Mouse (Mus musculus): Measurements from ENCODE around the gene Pgap3. TPM values are rescaled to one million over a fixed set of nuclear protein-coding genes. Genes with fewer than 3 reads are reported as not detected.
A peak's percentile ranks its signal among the peaks of the same experiment; 100 is the strongest.

The Pgap3 gene
- polyA plus RNA-seq, 1 experiment from 2014 or later, result 5.6 TPM

DNA sequence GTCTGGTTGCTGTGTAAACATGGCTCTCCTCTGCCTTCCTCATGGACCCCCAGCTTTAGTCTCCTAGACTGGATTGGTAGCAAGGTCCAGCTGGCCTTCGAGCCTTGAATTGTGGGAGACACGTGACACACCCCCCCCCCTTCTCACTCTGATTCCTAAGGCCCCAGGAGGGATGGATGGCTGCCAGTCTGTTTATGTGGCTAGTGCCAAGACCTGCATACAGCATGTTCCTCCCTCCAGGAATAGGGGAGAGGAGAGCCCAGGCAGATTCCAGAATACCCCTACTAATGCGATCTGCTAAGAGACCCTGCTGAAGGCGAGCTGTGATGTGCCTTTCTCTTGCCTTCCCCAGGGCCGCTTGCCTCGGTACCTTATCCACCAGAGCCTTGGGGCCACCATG is 20.2 kb downstream of the Pgap3 start:
- 85% methylated on average over 6 of the region's 6 CpGs for whole genome bisulfite sequencing
- no peak overlapping the region for H3K4me2 ChIP-seq
- H3K27ac ChIP-seq (ENCODE audit: low read depth, low read length), result no peak overlapping the region
- ATAC-seq (ENCODE audit: low FRiP score), result no peak
- peaks cover 4% of the 10 kb centered on the region; the same call in 1 of the 2 replicates for H3K27me3 ChIP-seq (ENCODE audit: control insufficient read depth, insufficient read depth, low read length)
- peak; percentile 70 for DNase-seq (ENCODE audit: low spot score, missing footprints)
- H3K4me1 ChIP-seq (ENCODE audit: control insufficient read depth, insufficient read depth, low read length), result no peaks in the 10 kb centered on the region
- H3K36me3 ChIP-seq (ENCODE audit: control insufficient read depth, insufficient read depth, low read length), result peaks cover 27% of the 10 kb centered on the region
- H3K4me3 ChIP-seq (ENCODE audit: low read depth, low read length), result no peak overlapping the region
- no peaks in the 10 kb centered on the region for H3K9me3 ChIP-seq (ENCODE audit: control insufficient read depth, low read length)
- no peak overlapping the region for H3K9ac ChIP-seq (ENCODE audit: low read length)

DNA sequence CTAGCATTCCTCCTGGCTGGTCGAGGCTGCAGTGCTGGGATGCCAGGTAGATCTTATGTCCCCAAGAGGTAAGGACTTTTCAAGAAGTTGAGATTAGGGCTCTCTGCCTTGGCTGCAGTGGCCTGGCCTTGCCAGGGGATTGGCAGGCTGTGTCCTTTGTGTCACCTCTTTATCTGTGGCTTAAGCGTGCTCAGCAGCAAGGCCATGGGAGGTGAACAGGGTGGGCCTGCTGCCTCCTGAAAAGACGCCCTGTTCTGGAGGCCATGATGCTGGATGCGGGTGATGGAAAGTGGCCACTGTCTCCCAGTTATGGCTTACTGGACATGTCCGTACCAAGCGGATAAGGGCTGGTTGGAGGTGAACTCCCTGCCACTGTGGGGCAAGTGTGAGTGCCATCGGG is 20.9 kb downstream of the Pgap3 start:
- Histone ChIP-seq H3K4me2 (no peak overlapping the region), H3K9ac (ENCODE audit: low read length) (no peak overlapping the region), H3K4me3 (ENCODE audit: low read depth, low read length) (no peak overlapping the region), H3K27me3 (ENCODE audit: control insufficient read depth, insufficient read depth, low read length) (no peaks in the 10 kb centered on the region; the same call in 1 of the 2 replicates), H3K27ac (ENCODE audit: low read depth, low read length) (no peak overlapping the region), H3K36me3 (ENCODE audit: control insufficient read depth, insufficient read depth, low read length) (peaks cover 27% of the 10 kb centered on the region), H3K4me1 (ENCODE audit: control insufficient read depth, insufficient read depth, low read length) (no peaks in the 10 kb centered on the region), H3K9me3 (ENCODE audit: control insufficient read depth, low read length) (no peaks in the 10 kb centered on the region)
- WGBS, result 87% methylated on average over 7 of the region's 7 CpGs
- ATAC-seq (ENCODE audit: low FRiP score), result no peak
- peak; percentile 49 for DNase-seq (ENCODE audit: low spot score, missing footprints)

DNA sequence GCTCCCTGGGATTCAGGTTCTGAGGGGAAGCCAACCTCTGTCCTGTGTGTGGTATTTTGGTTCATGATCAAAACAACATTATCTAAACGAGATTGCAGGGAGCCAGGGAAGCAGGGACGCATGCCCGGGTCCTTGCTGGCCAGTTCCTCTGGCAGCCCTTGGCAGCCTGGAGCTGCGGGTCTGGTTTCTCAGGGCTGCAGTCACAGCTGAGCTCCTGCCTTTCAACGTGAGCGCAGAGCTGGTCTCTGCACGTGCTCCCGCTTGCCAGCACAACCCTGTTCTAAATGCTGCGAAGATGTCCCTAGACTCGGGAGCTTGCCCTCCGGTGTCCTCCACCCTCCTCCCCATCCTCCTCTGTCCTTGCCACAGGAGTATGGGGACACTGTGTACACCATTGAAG is 22.5 kb downstream of the Pgap3 start:
- H3K4me1 ChIP-seq (ENCODE audit: control insufficient read depth, insufficient read depth, low read length), result peaks cover under 1% of the 10 kb centered on the region
- H3K9me3 ChIP-seq (ENCODE audit: control insufficient read depth, low read length), result no peaks in the 10 kb centered on the region
- H3K27ac ChIP-seq (ENCODE audit: low read depth, low read length), result no peak overlapping the region
- no peaks in the 10 kb centered on the region for H3K27me3 ChIP-seq (ENCODE audit: control insufficient read depth, insufficient read depth, low read length)
- peaks cover 27% of the 10 kb centered on the region for H3K36me3 ChIP-seq (ENCODE audit: control insufficient read depth, insufficient read depth, low read length)
- H3K9ac ChIP-seq (ENCODE audit: low read length), result no peak overlapping the region
- no peak overlapping the region for H3K4me2 ChIP-seq
- no peak overlapping the region for H3K4me3 ChIP-seq (ENCODE audit: low read depth, low read length)
- no peak for ATAC-seq (ENCODE audit: low FRiP score)
- 85% methylated on average over 11 of the region's 11 CpGs for WGBS
- peak; percentile 10 for DNase-seq (ENCODE audit: low spot score, missing footprints)

DNA sequence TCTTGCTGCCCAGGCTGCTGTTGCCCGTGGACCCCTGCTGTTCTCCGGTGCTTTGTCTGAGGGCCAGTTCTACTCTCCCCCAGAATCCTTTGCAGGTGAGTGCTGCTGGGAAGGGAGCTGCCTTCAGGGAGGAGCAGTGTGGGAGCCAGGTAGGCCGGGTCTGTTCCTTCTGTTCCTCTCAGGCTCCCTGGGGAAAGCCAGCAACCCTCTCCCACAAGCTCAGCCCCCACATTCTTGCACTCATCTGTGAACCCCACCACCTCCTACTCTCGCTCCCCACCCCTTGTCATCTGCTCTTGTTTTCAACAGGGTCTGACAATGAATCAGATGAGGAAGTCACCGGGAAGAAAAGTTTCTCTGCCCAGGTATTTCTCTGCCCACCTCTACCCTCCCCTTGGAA is 23.5 kb downstream of the Pgap3 start:
- DNase-seq (ENCODE audit: low spot score, missing footprints) (peak; percentile 35), ATAC-seq (ENCODE audit: low FRiP score) (no peak)
- no peaks in the 10 kb centered on the region for H3K27me3 ChIP-seq (ENCODE audit: control insufficient read depth, insufficient read depth, low read length)
- peaks cover 27% of the 10 kb centered on the region for H3K36me3 ChIP-seq (ENCODE audit: control insufficient read depth, insufficient read depth, low read length)
- WGBS, result 71% methylated on average over 5 of the region's 5 CpGs
- no peaks in the 10 kb centered on the region for H3K9me3 ChIP-seq (ENCODE audit: control insufficient read depth, low read length)
- H3K9ac ChIP-seq (ENCODE audit: low read length), result no peak overlapping the region
- no peak overlapping the region for H3K27ac ChIP-seq (ENCODE audit: low read depth, low read length)
- peaks cover 9% of the 10 kb centered on the region for H3K4me1 ChIP-seq (ENCODE audit: control insufficient read depth, insufficient read depth, low read length)
- H3K4me2 ChIP-seq, result no peak overlapping the region
- H3K4me3 ChIP-seq (ENCODE audit: low read depth, low read length), result no peak overlapping the region

DNA sequence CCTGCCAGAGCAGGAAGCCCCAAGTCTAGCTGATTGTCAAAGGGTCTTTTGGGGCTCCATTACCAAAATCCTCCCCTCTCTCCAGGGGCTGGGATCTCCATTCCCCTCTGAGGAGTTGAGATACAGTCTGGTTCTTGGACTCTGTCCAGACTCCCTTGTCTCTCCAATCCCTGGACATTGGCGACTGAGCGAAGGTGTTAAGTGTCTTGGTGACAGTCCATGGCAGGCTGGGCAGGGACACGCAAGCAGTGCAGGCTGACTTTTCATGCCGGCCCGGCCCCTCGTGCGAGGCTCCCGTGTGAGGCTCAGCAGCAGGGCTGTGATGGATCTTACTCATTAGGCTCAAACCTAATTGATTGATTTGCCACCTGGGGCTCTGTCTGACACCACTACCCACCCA is 26.0 kb downstream of the Pgap3 start:
- Histone ChIP-seq H3K4me1 (ENCODE audit: control insufficient read depth, insufficient read depth, low read length) (peaks cover 21% of the 10 kb centered on the region), H3K27me3 (ENCODE audit: control insufficient read depth, insufficient read depth, low read length) (no peaks in the 10 kb centered on the region), H3K9me3 (ENCODE audit: control insufficient read depth, low read length) (no peaks in the 10 kb centered on the region), H3K27ac (ENCODE audit: low read depth, low read length) (no peak overlapping the region), H3K4me2 (no peak overlapping the region), H3K36me3 (ENCODE audit: control insufficient read depth, insufficient read depth, low read length) (peaks cover 19% of the 10 kb centered on the region), H3K9ac (ENCODE audit: low read length) (no peak overlapping the region), H3K4me3 (ENCODE audit: low read depth, low read length) (no peak overlapping the region)
- 85% methylated on average over 8 of the region's 8 CpGs for WGBS
- peak; percentile 44 for DNase-seq (ENCODE audit: low spot score, missing footprints)
- no peak for ATAC-seq (ENCODE audit: low FRiP score)

DNA sequence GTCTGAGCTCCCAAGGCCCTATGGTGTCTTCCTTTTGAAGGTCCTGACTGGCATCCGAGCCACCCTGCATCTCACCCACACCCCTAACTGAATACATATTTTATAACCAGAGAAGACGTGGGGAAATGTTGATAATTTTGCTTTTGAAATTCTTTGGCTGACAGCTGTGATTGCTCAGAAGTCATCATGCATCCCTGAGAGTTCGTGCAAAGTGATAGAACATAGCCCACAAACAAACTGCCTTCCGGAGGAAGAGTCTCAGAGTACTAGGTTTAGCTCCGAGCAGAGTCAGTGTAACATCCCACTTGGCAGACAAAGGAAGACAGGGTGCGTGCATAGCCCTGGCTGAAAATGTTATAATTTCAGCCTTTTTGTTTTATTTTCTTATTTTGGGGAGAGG is 27.0 kb downstream of the Pgap3 start:
- no peaks in the 10 kb centered on the region for H3K9me3 ChIP-seq (ENCODE audit: control insufficient read depth, low read length)
- no peak overlapping the region for H3K27ac ChIP-seq (ENCODE audit: low read depth, low read length)
- ATAC-seq (ENCODE audit: low FRiP score) (no peak), DNase-seq (ENCODE audit: low spot score, missing footprints) (peak; percentile 47)
- no peaks in the 10 kb centered on the region for H3K27me3 ChIP-seq (ENCODE audit: control insufficient read depth, insufficient read depth, low read length)
- peaks cover 16% of the 10 kb centered on the region for H3K36me3 ChIP-seq (ENCODE audit: control insufficient read depth, insufficient read depth, low read length)
- H3K9ac ChIP-seq (ENCODE audit: low read length), result no peak overlapping the region
- peaks cover 21% of the 10 kb centered on the region for H3K4me1 ChIP-seq (ENCODE audit: control insufficient read depth, insufficient read depth, low read length)
- WGBS, result 89% methylated on average over 6 of the region's 6 CpGs
- no peak overlapping the region for H3K4me3 ChIP-seq (ENCODE audit: low read depth, low read length)
- H3K4me2 ChIP-seq, result no peak overlapping the region

DNA sequence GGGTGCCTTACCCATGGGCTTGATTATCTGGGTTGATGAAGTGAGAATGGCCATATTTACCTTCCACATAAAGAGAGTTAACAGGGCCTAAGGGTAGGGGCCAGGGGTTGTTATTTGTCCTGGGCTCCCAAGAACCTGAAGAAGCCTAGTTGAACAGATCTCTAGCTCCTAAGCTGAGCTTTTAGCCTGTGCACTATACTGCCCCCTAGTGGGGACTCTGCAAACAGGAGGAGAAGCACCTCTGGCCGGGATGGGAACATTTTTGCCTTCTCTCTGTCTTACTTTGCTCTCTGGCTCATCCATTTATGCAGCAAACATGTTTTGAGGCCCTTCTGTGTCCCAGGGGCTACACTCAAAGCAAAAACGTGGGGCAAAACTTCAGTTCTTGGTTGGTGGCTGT is 27.9 kb downstream of the Pgap3 start:
- Histone ChIP-seq H3K4me1 (ENCODE audit: control insufficient read depth, insufficient read depth, low read length) (peaks cover 21% of the 10 kb centered on the region), H3K4me3 (ENCODE audit: low read depth, low read length) (peak overlapping the region; percentile 19), H3K9ac (ENCODE audit: low read length) (peak overlapping the region; percentile 54), H3K27me3 (ENCODE audit: control insufficient read depth, insufficient read depth, low read length) (no peaks in the 10 kb centered on the region), H3K27ac (ENCODE audit: low read depth, low read length) (peak overlapping the region; percentile 74), H3K4me2 (peak overlapping the region; percentile 44), H3K36me3 (ENCODE audit: control insufficient read depth, insufficient read depth, low read length) (peaks cover 8% of the 10 kb centered on the region; the same call in 1 of the 2 replicates), H3K9me3 (ENCODE audit: control insufficient read depth, low read length) (no peaks in the 10 kb centered on the region)
- peak; percentile 8; the same call in 1 of the 2 replicates for ATAC-seq (ENCODE audit: low FRiP score)
- 4% methylated on average over 2 of the region's 2 CpGs for WGBS
- DNase-seq (ENCODE audit: low spot score, missing footprints), result peak; percentile 96

DNA sequence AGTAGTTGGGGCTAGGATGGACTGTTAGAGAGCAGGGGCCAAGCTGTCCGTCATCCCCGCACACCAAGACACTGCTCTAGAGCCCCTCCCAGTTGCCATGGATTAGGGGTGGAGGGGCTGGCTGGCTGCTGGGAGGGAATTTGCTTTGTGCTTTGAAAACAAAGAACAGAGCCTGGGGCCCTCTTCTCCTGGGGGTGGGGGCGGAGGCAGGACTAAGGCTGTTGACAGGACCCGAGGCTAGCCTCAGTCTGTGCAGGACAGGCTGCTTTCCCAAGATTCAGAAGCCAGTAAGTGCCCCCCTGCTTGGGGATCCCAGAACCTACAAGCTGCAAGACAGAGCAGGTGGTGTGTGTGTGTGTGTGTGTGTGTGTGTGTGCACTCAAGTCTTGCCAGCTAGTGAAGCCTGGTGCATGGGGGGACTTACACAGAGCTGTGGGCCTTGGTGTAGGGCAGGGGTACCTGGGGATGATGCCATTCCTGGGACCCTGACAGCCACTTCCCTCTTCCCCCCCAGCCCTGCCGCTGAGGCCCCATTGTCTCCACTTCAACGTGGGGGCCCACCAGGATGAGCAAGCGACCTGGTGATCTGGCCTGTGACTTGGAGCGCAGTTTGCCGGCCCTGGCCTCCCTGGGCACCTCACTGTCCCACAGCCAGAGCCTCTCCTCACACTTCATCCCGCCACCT is 28.6 kb downstream of the Pgap3 start:
- H3K27me3 ChIP-seq (ENCODE audit: control insufficient read depth, insufficient read depth, low read length), result no peaks in the 10 kb centered on the region
- peak overlapping the region; percentile 19 for H3K4me3 ChIP-seq (ENCODE audit: low read depth, low read length)
- H3K9ac ChIP-seq (ENCODE audit: low read length), result peak overlapping the region; percentile 54
- peak overlapping the region; percentile 44 for H3K4me2 ChIP-seq
- peak; percentile 93 for DNase-seq (ENCODE audit: low spot score, missing footprints)
- peak; percentile 89 for ATAC-seq (ENCODE audit: low FRiP score)
- peaks cover 21% of the 10 kb centered on the region for H3K4me1 ChIP-seq (ENCODE audit: control insufficient read depth, insufficient read depth, low read length)
- peak overlapping the region; percentile 74 for H3K27ac ChIP-seq (ENCODE audit: low read depth, low read length)
- H3K9me3 ChIP-seq (ENCODE audit: control insufficient read depth, low read length), result no peaks in the 10 kb centered on the region
- 16% methylated on average over 9 of the region's 10 CpGs for WGBS
- H3K36me3 ChIP-seq (ENCODE audit: control insufficient read depth, insufficient read depth, low read length), result 0 out of 2 replicates have a peak, but pooled peaks cover under 1% of the 10 kb centered on the region

DNA sequence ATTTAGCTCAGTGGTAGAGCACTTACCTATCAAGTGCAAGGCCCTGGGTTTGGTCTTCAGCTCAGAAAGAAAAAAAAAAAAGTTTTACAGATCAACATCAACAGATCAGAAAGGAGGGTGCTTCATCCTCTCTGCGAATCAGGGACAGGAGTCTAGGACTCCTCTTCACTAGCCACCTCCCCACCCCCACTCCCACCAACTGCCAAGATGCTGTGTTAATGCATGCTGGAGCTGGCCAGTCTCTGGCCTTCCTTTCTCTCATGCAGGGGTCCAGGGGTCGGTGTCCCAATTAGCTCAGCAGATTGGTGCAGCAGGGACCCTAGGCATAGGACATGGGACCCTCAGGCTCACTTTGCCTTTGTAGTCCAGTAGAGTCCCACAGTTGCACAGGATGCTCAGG is 29.7 kb downstream of the Pgap3 start:
- Histone ChIP-seq H3K4me1 (ENCODE audit: control insufficient read depth, insufficient read depth, low read length) (peaks cover 21% of the 10 kb centered on the region), H3K4me2 (no peak overlapping the region), H3K9ac (ENCODE audit: low read length) (no peak overlapping the region), H3K36me3 (ENCODE audit: control insufficient read depth, insufficient read depth, low read length) (no peaks in the 10 kb centered on the region; the same call in 1 of the 2 replicates), H3K27ac (ENCODE audit: low read depth, low read length) (no peak overlapping the region; the same call in 1 of the 2 replicates), H3K27me3 (ENCODE audit: control insufficient read depth, insufficient read depth, low read length) (no peaks in the 10 kb centered on the region), H3K4me3 (ENCODE audit: low read depth, low read length) (no peak overlapping the region), H3K9me3 (ENCODE audit: control insufficient read depth, low read length) (no peaks in the 10 kb centered on the region)
- 75% methylated on average over 2 of the region's 2 CpGs for WGBS
- ATAC-seq (ENCODE audit: low FRiP score), result no peak
- DNase-seq (ENCODE audit: low spot score, missing footprints), result no peak
